Mouse (Mus musculus) lung, adult 2 months (tissue): ENCODE measurements around the gene Fbxw7.

Experiments used
- CTCF ChIP-seq: fragments of 200-500 bp; IDR thresholded peaks from 2 replicates; pipeline ENCODE4 v1.5.1; 2011; ENCODE audit warnings: mild to moderate bottlenecking, low read length, control low read depth; ENCODE audit not compliant: insufficient read depth
- POLR2A ChIP-seq: fragments of 200-500 bp; IDR thresholded peaks from 2 replicates; pipeline ENCODE4 v1.6.1; 2011; ENCODE audit warnings: low read depth, mild to moderate bottlenecking, control low read depth, low read length, borderline replicate concordance; ENCODE audit errors: extremely low read depth

DNA sequence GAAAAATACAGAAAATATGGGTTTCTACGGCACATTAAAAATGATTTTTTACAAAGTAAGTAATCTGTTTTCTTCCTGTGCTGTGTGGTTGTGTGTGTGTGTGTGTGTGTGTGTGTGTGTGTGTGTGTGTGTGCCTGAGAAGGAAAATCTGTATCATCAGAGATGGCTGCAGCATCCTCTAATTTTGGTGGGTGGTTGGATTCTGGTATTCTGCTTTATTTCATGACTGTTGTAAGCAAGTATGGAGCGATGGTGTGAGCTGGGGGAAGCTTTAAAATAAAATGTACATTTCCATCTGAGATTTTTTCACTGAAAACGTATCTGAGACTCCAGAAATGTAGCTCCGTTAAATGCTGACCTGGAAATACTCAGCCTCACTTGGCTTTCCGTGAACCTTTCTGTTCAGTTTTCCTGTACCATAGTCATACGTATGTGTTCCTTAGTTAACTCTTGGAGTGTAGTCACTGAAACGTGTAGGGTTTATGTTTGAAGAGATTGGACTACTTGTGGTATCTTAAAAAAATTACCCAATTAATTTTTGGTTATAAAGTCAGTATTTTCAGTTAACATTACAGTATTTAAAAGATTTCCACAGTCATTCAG is 137.6 kb downstream of the Fbxw7 start:
- TF ChIP-seq CTCF, result no peak
- no peak for TF ChIP-seq POLR2A
